Mouse (Mus musculus): ENCODE measurements at regions not wholly inside any gene's neighbourhood (a gene's known extent, or its start where the extent isn't known, plus 50 kb on each side); places are given as distances from the start of the nearest gene placed in this dataset.

GRCm38 (mm10) chr1:45599421-45599820 lies 96.3 kb upstream of the Col5a2 start:
- Histone ChIP-seq H3K27me3 (replicated peaks) (no peaks in the 10 kb centered on the region), H3K9ac (ENCODE audit: insufficient read depth, low read depth) (no peak overlapping the region), H3K4me1 (ENCODE audit: control insufficient read depth in 1 of 2, insufficient read depth in 2 of 2) (no peaks in the 10 kb centered on the region), H3K27ac (ENCODE audit: insufficient read depth, low read depth) (no peak overlapping the region), H3K79me2 (replicated peaks; ENCODE audit: control insufficient read depth, extremely low read depth, insufficient read depth, poor library complexity, severe bottlenecking) (no peaks in the 10 kb centered on the region), H3K4me2 (ENCODE audit: insufficient read depth, low read depth, poor library complexity, severe bottlenecking) (no peak overlapping the region), H3K4me3 (replicated peaks in 1 of 3; ENCODE audit: low read depth in 2 of 3, low read length in 2 of 3, poor library complexity in 1 of 3) (no peak overlapping the region), H3K36me3 (replicated peaks in 1 of 2; ENCODE audit: control insufficient read depth in 1 of 2, insufficient read depth in 1 of 2, low read length in 1 of 2) (no peaks in the 10 kb centered on the region), H3K9me3 (replicated peaks; ENCODE audit: low read length) (no peaks in the 10 kb centered on the region)
- in situ Hi-C loops (cut with MboI; ENCODE audit: low pct_ligation_motif_present, low pct_unique_long_range_greater_than_20kb, low sequenced_read_pairs): no loop called here
- no peak for TF ChIP-seq KAT2A (IDR thresholded peaks at IDR 0.05; ENCODE audit: insufficient replicate concordance, low read length)
- TF ChIP-seq SIN3A (IDR thresholded peaks at IDR 0.05; ENCODE audit: low read length): no peak
- no peak for TF ChIP-seq RCOR1 (conservative IDR thresholded peaks at IDR 0.05; ENCODE audit: low read depth, low read length)
- TF ChIP-seq NELFE (IDR thresholded peaks at IDR 0.05; ENCODE audit: low read depth, low read length): no peak
- TF ChIP-seq MEF2A (IDR thresholded peaks at IDR 0.05; ENCODE audit: borderline replicate concordance, low read depth, low read length): no peak
- dilution Hi-C loops (cut with MboI; ENCODE audit: extremely low pct_ligation_motif_present, extremely low pct_unique_long_range_greater_than_20kb, low sequenced_read_pairs): no loop called here
- DNase-seq (ENCODE audit: extremely low read depth): no peak

DNA sequence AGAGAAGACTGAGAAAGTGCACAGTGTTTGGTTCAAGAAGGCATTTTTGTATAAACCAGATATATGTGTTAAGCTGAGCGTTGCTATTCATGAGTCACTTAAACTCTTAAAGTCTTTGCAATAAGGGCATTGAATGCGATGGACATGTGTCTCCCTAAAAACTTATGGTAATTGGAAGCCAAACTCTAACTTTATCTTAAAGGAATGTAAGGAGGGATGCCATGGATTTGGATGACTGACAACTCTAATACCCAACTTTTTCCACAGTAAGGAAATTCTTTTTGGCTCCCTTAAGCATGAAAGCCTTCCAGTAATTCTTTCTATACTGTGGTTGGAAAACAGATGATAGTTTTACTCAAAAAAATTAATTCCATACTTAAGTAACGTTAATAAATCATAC lies 96.9 kb upstream of the Col5a2 start:
- no peaks in the 10 kb centered on the region for H3K9me3 ChIP-seq (replicated peaks; ENCODE audit: low read length)
- H3K27ac ChIP-seq (ENCODE audit: insufficient read depth, low read depth): no peak overlapping the region
- in situ Hi-C loops (cut with MboI; ENCODE audit: low pct_ligation_motif_present, low pct_unique_long_range_greater_than_20kb, low sequenced_read_pairs) (no loop called here), dilution Hi-C loops (cut with MboI; ENCODE audit: extremely low pct_ligation_motif_present, extremely low pct_unique_long_range_greater_than_20kb, low sequenced_read_pairs) (no loop called here)
- TF ChIP-seq EP300 (IDR thresholded peaks at IDR 0.05; ENCODE audit: low read length) (no peak), NRF1 (IDR thresholded peaks at IDR 0.05; ENCODE audit: low read depth, low read length) (no peak), CTCF (conservative IDR thresholded peaks at IDR 0.05 in 1 of 2, IDR thresholded peaks at IDR 0.05 in 1 of 2; ENCODE audit: low read depth in 2 of 2, low read length in 2 of 2) (no peak), NELFE (IDR thresholded peaks at IDR 0.05; ENCODE audit: low read depth, low read length) (no peak), CHD1 (IDR thresholded peaks at IDR 0.05; ENCODE audit: low read depth, low read length) (no peak), GABPA (IDR thresholded peaks at IDR 0.05; ENCODE audit: insufficient replicate concordance, low read depth, low read length) (no peak), ETS1 (conservative IDR thresholded peaks at IDR 0.05; ENCODE audit: low read depth, low read length) (no peak), KAT2A (IDR thresholded peaks at IDR 0.05; ENCODE audit: insufficient replicate concordance, low read length) (no peak), ZNF384 (IDR thresholded peaks at IDR 0.05; ENCODE audit: low read depth, low read length) (no peak), MXI1 (IDR thresholded peaks at IDR 0.05; ENCODE audit: low read depth, low read length) (no peak), RCOR1 (conservative IDR thresholded peaks at IDR 0.05; ENCODE audit: low read depth, low read length) (no peak), ZKSCAN1 (IDR thresholded peaks at IDR 0.05; ENCODE audit: borderline replicate concordance, low read depth, low read length) (no peak), PAX5 (IDR thresholded peaks at IDR 0.05; ENCODE audit: low read length) (no peak), ZC3H11A (IDR thresholded peaks at IDR 0.05; ENCODE audit: low read depth, low read length) (no peak), IRF4 (IDR thresholded peaks at IDR 0.05; ENCODE audit: low read depth, low read length) (no peak), TCF12 (IDR thresholded peaks at IDR 0.05; ENCODE audit: low read depth, low read length) (no peak)
- H3K9ac ChIP-seq (ENCODE audit: insufficient read depth, low read depth): no peak overlapping the region
- H3K4me2 ChIP-seq (ENCODE audit: insufficient read depth, low read depth, poor library complexity, severe bottlenecking): no peak overlapping the region
- H3K79me2 ChIP-seq (replicated peaks; ENCODE audit: control insufficient read depth, extremely low read depth, insufficient read depth, poor library complexity, severe bottlenecking): no peaks in the 10 kb centered on the region
- no peaks in the 10 kb centered on the region for H3K4me1 ChIP-seq (ENCODE audit: control insufficient read depth in 1 of 2, insufficient read depth in 2 of 2)
- H3K27me3 ChIP-seq (replicated peaks): no peaks in the 10 kb centered on the region
- H3K36me3 ChIP-seq (replicated peaks in 1 of 2; ENCODE audit: control insufficient read depth in 1 of 2, insufficient read depth in 1 of 2, low read length in 1 of 2): no peaks in the 10 kb centered on the region
- no peak overlapping the region for H3K4me3 ChIP-seq (replicated peaks in 1 of 3; ENCODE audit: low read depth in 2 of 3, low read length in 2 of 3, poor library complexity in 1 of 3)
- DNase-seq (ENCODE audit: extremely low read depth): no peak

Data from CH12.LX (cell line).